Mouse (Mus musculus) thymus, postnatal 4 days (tissue): ENCODE measurements around the gene Mef2d.
A peak's percentile ranks its signal among the peaks of the same experiment; 100 is the strongest.

Experiments used
- DNase-seq: peaks from one replicate; pipeline ENCODE4 v3.0.0; 2021

Mef2d gene

GRCm38 (mm10) chr3:88210918-88211317, 68.7 kb downstream of the Mef2d start:
- DNase-seq, result no peak

DNA sequence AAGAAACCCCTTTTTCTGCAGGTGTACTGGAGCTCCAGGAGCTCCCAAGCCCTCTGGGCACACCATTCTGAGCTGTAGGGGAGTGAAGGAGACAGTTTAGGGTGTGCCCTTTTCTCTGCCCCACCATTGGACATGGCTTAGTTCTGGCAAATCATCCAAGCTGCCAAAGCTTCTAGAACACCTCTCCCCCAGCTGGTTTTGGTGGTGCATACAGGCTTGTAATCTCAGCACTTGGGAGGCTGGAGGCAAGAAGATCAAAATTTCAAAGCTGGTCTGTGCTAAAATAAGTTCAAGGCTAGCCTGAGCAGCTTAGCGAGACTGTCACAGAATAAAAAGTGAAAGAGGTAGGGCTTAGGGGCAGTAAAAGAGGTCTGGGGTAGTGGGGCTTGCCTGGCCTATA, 70.2 kb downstream of the Mef2d start:
- DNase-seq, result no peak

DNA sequence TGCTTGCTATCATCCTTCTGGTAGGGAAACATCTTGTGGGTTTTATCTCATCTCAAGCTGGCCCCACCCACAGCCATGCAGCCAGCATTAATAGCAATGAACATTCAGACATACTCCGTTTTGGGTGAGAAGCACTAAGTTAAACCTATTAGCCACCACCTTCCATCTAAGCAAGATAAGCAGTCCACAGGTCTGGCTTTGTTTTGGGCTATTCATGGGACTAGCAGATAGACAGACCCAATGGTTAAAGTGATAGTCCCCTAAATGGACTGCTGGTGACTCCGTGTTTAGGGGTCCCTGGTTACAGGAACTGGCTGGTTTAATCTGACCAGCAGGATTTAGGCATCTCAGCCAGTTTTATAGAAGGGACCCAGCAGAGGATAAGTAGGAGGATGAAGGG, 70.8 kb downstream of the Mef2d start:
- no peak for DNase-seq

DNA sequence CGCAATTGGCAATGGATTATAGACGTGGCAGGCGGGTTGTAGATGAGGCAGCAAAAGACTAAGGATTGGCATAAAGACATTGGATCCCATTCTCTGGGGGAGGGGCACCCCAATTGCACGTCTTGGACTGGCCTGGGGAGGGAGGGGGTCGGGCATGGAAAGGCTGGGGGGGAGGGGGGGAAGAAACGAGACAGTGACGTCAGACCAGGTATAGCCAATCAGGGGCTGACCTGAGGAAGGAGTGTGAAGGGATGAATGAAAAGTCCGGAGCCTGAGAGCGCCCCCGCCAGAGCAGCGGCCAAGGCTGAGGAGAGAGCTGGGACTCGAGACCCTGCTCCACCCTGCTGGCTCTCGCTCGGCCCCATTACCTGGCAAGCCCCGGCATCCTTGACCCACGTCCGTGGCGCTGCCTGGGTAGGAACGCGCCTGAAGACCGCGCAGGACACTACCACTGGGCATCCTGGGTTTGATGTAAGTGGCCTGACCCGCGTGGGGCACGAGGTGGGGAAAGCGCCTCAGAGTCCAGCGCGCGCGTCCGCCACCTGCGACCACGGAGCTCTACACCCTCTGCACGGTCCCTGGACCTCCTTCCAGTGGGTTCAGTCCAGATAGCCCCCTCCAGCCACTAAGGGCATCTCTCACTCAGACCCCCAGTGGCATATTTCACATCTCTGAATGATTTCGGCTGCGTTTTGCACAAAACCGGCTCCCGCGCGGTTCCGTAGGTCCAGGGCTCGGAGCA, 72.2 kb downstream of the Mef2d start:
- DNase-seq, result no peak

GRCm38 (mm10) chr3:88214971-88215552, 72.9 kb downstream of the Mef2d start:
- peak; percentile 42 for DNase-seq

- peak; percentile 18 for DNase-seq
Observed at GRCm38 (mm10) chr3:88215553-88216004, 73.4 kb downstream of the Mef2d start.

GRCm38 (mm10) chr3:88216116-88216515, 73.9 kb downstream of the Mef2d start:
- no peak for DNase-seq

DNA sequence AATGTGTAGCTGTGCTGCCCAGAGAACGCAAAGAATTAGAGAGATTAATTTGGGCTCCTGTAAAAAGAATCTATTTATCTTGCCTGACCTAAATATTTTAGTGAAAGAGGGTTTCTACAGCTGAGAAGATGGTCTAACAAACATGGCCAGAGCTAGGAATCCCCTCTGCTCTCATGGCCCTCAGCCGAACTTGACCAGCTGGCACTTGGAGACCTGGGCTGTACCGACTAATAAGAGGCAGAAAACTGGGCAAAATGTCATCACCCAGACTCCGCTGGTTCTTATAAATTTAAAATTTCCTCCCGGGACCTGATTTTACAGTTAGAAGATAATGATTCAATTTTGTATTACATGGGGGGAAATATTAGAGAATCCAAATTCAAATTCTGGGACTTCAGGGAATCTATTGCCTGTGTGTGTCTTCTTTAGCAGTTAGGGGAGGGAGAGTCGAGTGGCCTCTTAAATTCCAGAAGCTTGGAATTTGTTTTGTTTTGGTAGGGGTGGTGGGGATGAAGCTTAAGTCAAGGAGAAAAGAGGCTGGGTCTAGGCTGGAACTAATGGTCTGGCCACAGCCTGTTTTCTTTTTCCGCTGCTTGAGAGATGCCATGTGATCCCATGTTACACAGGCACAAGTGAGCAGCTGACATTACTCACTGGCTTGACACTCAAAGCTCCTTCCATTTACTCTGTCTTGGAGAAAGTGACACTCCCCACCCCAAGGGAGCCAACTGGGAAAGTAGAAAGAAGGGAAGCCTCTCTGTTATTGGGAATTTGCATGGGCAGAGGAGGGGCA, 74.6 kb downstream of the Mef2d start:
- DNase-seq, result no peak

- no peak for DNase-seq
Observed at GRCm38 (mm10) chr3:88217679-88218078, 75.5 kb downstream of the Mef2d start.

DNA sequence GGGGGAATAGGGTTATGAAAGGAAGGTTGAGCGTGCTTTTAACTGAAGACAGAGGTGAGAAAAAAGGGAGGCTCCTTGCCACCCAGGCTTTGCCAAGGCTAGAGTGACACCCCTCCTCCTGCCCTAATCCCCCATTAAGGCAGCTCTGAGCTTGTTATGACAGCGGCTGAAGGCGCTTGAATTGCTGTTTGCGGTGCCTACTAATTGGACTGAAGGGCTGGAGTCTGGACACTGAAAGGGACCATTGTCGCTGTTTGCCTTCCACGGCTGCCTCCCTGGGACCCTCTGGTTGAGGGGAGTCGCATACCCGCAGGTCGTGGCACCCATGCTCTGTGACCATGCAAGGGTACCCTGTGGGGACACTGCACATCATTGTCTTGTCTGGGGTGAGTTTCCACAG, 77.8 kb downstream of the Mef2d start:
- DNase-seq, result no peak

DNA sequence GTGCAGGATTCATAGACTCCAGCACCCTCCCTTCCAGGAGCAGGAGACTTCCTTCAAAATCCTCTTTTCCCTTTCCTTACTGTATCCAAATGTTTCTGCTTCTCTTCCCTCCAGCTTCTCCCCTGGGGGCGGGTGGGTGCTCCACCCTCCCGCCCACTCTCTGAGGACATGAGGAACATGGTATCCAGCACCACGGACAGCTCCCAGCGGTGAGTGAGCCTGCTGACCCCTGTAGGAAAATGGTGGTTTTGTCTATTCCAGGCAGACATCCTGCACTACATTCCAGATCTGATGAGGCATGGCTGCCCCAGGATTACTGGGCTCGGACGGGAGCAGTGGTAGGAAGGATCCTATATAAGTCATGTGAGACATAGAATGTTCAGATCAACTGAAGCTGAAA, 78.7 kb downstream of the Mef2d start:
- DNase-seq, result peak; percentile 84
